Mouse (Mus musculus) ES-Bruce4 (cell line): ENCODE measurements around the gene Cntnap2. TPM values are rescaled to one million over a fixed set of nuclear protein-coding genes. Genes with fewer than 3 reads are reported as not detected.
"Not testable (repeated sequence)": the region's sequence is repeated elsewhere in the genome, so short reads cannot be mapped to it uniquely, and the experiment has no call there.

Experiments used
- H3K27ac ChIP-seq: 2 replicates; pipeline ENCODE4 v1.5.1; 2012; ENCODE audit warnings: low read length, inconsistent platforms; ENCODE audit not compliant: insufficient read depth
- H3K27me3 ChIP-seq: 2 replicates; pipeline ENCODE4 v1.6.1; 2012; ENCODE audit warnings: mild to moderate bottlenecking, low read length, inconsistent platforms; ENCODE audit not compliant: control insufficient read depth, poor library complexity, insufficient read depth, severe bottlenecking
- H3K36me3 ChIP-seq: 2 replicates; pipeline ENCODE4 v1.6.1; 2012; ENCODE audit warnings: inconsistent platforms, mild to moderate bottlenecking, low read length, moderate library complexity; ENCODE audit not compliant: control insufficient read depth, poor library complexity, insufficient read depth, severe bottlenecking
- H3K4me1 ChIP-seq: one replicate; pipeline ENCODE4 v1.8.1; 2011; ENCODE audit warnings: low read length; ENCODE audit not compliant: control insufficient read depth, insufficient read depth
- H3K4me3 ChIP-seq: 2 replicates; pipeline ENCODE4 v1.5.1; 2011; ENCODE audit warnings: low read depth, mild to moderate bottlenecking, low read length
- H3K9ac ChIP-seq: 2 replicates; pipeline ENCODE4 v1.6.1; 2012; ENCODE audit warnings: low read depth, mild to moderate bottlenecking, inconsistent platforms; ENCODE audit not compliant: poor library complexity, severe bottlenecking
- H3K9me3 ChIP-seq: replicated peaks from 2 replicates; pipeline ENCODE4 v1.6.1; 2012; ENCODE audit warnings: mild to moderate bottlenecking, low read length, inconsistent platforms; ENCODE audit not compliant: control insufficient read depth, poor library complexity, insufficient read depth, severe bottlenecking
- CTCF ChIP-seq: IDR thresholded peaks from one replicate; pipeline ENCODE4 v1.8.1; 2011; ENCODE audit warnings: low read depth, low read length
- EP300 ChIP-seq: IDR thresholded peaks from 2 replicates; pipeline ENCODE4 v1.6.1; 2011; ENCODE audit warnings: low read depth, low read length; ENCODE audit not compliant: insufficient read depth
- POLR2A ChIP-seq: IDR thresholded peaks from one replicate; pipeline ENCODE4 v1.8.1; 2011; ENCODE audit warnings: low read length; ENCODE audit not compliant: insufficient read depth
- polyA plus RNA-seq: library from polyadenylated mRNA; stranded (reverse); fragments of >200 nt; gene quantifications from 2 replicates; pipeline ENCODE4 v1.2.4, GENCODE M21; 2011; ENCODE audit warnings: low read depth; ENCODE audit not compliant: missing spikeins, insufficient read depth, insufficient read length

Cntnap2 gene
- polyA plus RNA-seq, 1 experiment = 4.8 TPM

DNA sequence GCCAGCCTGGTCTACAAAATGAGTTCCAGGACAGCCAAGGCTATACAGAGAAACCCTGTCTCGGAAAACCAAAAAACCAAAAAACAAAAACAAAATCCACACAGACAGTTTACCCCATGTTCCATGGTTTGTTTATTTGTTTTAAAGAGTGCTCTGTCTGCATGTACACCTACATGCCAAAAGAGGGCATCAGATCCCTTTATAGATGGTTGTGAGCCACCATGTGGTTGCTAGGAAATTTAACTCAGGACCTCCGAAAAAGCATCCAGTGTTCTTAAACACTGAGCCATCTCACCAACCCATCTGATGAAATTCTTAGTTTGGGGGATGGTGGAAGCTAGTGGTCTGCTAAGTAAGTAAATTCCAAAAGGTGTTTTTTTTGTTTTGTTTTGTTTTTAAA, 2225.6 kb downstream of the Cntnap2 start:
- no peak overlapping the region for H3K27ac ChIP-seq
- no peaks in the 10 kb centered on the region for H3K36me3 ChIP-seq

DNA sequence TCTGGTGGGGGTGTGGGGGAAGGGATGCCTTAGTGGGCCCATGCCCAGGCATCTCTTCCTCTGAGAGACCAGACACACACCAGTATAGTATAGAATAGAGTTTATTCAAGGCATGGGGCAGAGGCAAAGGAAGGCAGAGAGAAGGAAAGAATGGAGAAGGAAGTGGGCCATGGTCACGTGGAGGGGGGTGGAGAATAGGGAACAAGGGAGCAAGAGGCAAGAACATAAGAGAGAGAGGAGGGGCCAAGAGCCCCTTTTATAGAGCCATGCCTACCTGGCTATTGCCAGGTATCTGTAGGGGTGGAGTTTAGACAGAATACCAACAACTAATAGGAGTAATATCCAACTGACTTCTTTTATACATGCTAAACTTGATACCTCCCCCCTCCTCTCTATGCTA, 2226.6 kb downstream of the Cntnap2 start:
- no peaks in the 10 kb centered on the region for H3K4me1 ChIP-seq
- H3K9me3 ChIP-seq = no peaks in the 10 kb centered on the region
- peak overlapping the region; percentile 81 for H3K9ac ChIP-seq
- peak overlapping the region; percentile 27; the same call in 1 of the 2 replicates for H3K4me3 ChIP-seq
- H3K36me3 ChIP-seq = no peaks in the 10 kb centered on the region
- peak overlapping the region; percentile 92 for H3K27ac ChIP-seq
- no peak for TF ChIP-seq POLR2A
- TF ChIP-seq CTCF = no peak
- TF ChIP-seq EP300 = no peak
- no peaks in the 10 kb centered on the region for H3K27me3 ChIP-seq

More for the DNA sequence above, 2225.6 kb downstream of the Cntnap2 start:
- Histone ChIP-seq H3K4me1 (no peaks in the 10 kb centered on the region), H3K9ac (no peak overlapping the region), H3K27me3 (no peaks in the 10 kb centered on the region), H3K4me3 (no peak overlapping the region), H3K9me3 (no peaks in the 10 kb centered on the region)
- TF ChIP-seq EP300 (no peak), POLR2A (no peak), CTCF (no peak)

DNA sequence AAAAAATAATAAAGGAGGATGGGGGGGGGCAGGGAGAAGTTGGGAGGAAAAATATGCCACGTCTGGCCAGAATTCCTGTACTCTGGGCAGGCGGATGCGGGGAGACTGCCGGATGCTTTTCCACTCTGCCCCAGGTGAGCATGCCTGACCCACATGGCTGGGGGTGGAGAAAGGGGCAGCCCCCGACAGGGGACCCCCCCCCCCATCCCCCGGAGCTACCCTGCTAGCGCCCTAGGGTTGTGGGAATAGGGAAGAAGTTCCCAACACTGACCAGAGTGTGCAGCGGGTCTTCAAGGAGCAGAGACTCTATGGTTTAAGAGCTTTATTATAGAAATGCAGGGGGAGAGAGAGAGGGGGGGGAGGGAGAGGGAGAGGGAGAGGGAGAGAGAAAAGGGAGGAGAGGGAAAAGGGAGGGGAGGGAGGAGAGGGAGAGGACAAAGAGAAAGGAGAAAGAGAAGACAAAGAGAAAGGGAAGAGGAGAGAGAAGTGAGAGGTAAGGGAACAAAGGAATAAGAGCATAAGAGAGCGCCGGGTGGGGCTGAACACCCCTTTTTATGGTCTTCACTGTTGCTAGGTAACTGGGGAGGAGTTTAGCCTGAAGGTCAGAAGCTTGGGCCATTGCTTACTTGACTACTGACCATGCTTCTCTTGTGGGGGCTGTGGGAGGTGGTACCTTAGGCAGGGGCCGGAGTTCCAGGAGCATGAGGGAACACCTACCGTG, 2227.2 kb downstream of the Cntnap2 start:
- peak overlapping the region; percentile 81 for H3K9ac ChIP-seq
- peak overlapping the region; percentile 39; the same call in 1 of the 2 replicates for H3K27ac ChIP-seq
- H3K27me3 ChIP-seq, H3K4me1 ChIP-seq, H3K9me3 ChIP-seq, H3K36me3 ChIP-seq: not testable (repeated sequence)
- H3K4me3 ChIP-seq = peak overlapping the region; percentile 44

GRCm38 (mm10) chr6:47287722-47288121, 2228.6 kb downstream of the Cntnap2 start:
- H3K36me3 ChIP-seq = no peaks in the 10 kb centered on the region
- no peaks in the 10 kb centered on the region for H3K4me1 ChIP-seq
- H3K4me3 ChIP-seq = no peak overlapping the region
- no peak overlapping the region for H3K9ac ChIP-seq
- H3K9me3 ChIP-seq = no peaks in the 10 kb centered on the region
- no peaks in the 10 kb centered on the region for H3K27me3 ChIP-seq
- TF ChIP-seq CTCF (no peak), EP300 (no peak), POLR2A (no peak)
- H3K27ac ChIP-seq = no peak overlapping the region

GRCm38 (mm10) chr6:47291973-47292372, 2232.8 kb downstream of the Cntnap2 start:
- H3K27me3 ChIP-seq = no peaks in the 10 kb centered on the region
- H3K36me3 ChIP-seq = no peaks in the 10 kb centered on the region; the same call in 1 of the 2 replicates
- no peak overlapping the region for H3K27ac ChIP-seq
- TF ChIP-seq POLR2A (no peak), CTCF (no peak), EP300 (no peak)
- H3K9ac ChIP-seq = no peak overlapping the region
- no peaks in the 10 kb centered on the region for H3K4me1 ChIP-seq
- peaks cover 4% of the 10 kb centered on the region for H3K9me3 ChIP-seq
- no peak overlapping the region for H3K4me3 ChIP-seq

- no peak for TF ChIP-seq POLR2A
- TF ChIP-seq CTCF = no peak
- TF ChIP-seq EP300 = no peak
- Histone ChIP-seq H3K27ac (no peak overlapping the region), H3K9me3 (peaks cover 4% of the 10 kb centered on the region)
Observed at GRCm38 (mm10) chr6:47292437-47292836, 2233.3 kb downstream of the Cntnap2 start.

More at GRCm38 (mm10) chr6:47292437-47292836, 2233.3 kb downstream of the Cntnap2 start:
- no peaks in the 10 kb centered on the region; the same call in 1 of the 2 replicates for H3K36me3 ChIP-seq
- no peak overlapping the region for H3K4me3 ChIP-seq
- H3K27me3 ChIP-seq = no peaks in the 10 kb centered on the region
- no peaks in the 10 kb centered on the region for H3K4me1 ChIP-seq
- H3K9ac ChIP-seq = no peak overlapping the region
